Mouse (Mus musculus) lung, postnatal 0 days (tissue): ENCODE results near the gene Cflar.

Experiments
- CTCF ChIP-seq: IDR thresholded peaks from 2 replicates; pipeline ENCODE4 v1.5.1; 2016; ENCODE audit warnings: antibody characterized with exemption, mild to moderate bottlenecking
- EP300 ChIP-seq: IDR thresholded peaks from 2 replicates; pipeline ENCODE4 v1.6.1; 2016; ENCODE audit warnings: antibody characterized with exemption, mild to moderate bottlenecking, control low read depth

GRCm38 (mm10) chr1:58801558-58802285 is 90.4 kb downstream of the Cflar start:
- TF ChIP-seq CTCF = no peak
- TF ChIP-seq EP300 = no peak
